Mouse (Mus musculus) MEL (cell line): ENCODE measurements around the gene Pde3a. TPM values are rescaled to one million over a fixed set of nuclear protein-coding genes. Genes with fewer than 3 reads are reported as not detected.

Experiments used
- DNase-seq: peaks from one replicate; pipeline ENCODE4 v3.0.0; 2011; ENCODE audit warnings: low read depth, low spot score
- H3K27ac ChIP-seq: 2 replicates; pipeline ENCODE4 v1.5.1; 2012; ENCODE audit warnings: low read depth, mild to moderate bottlenecking, control low read depth, low read length, moderate library complexity; ENCODE audit not compliant: control insufficient read depth
- H3K27me3 ChIP-seq, 2 experiments: fragments of 150-350 bp in 1 of 2; sonication (generic) in 1 of 2; 2 replicates each; pipeline ENCODE4 v1.6.1; 2012; ENCODE audit warnings: low read length in 2 of 2, mild to moderate bottlenecking in 2 of 2, improper control_type of control experiment in 1 of 2, moderate library complexity in 1 of 2; ENCODE audit not compliant: insufficient read depth in 2 of 2, control insufficient read depth in 1 of 2
- H3K36me3 ChIP-seq, 2 experiments: 2 replicates each; pipeline ENCODE4 v1.6.1; 2012 to 2014; ENCODE audit warnings: low read length in 2 of 2, improper control_type of control experiment in 1 of 2, inconsistent platforms in 1 of 2, mild to moderate bottlenecking in 1 of 2; ENCODE audit not compliant: insufficient read depth in 2 of 2, control insufficient read depth in 1 of 2
- H3K4me1 ChIP-seq, 2 experiments: fragments of 150-350 bp in 1 of 2; sonication (generic) in 1 of 2; 2 replicates each; pipeline ENCODE4 v1.6.1; 2012; ENCODE audit warnings: low read length in 2 of 2, improper control_type of control experiment in 1 of 2, mild to moderate bottlenecking in 1 of 2; ENCODE audit not compliant: insufficient read depth in 2 of 2, control insufficient read depth in 1 of 2
- H3K4me3 ChIP-seq, 2 experiments: fragments of 150-350 bp in 1 of 2; sonication (generic) in 1 of 2; 2 replicates each; pipeline ENCODE4 v1.5.1; 2012; ENCODE audit warnings: low read depth in 2 of 2, low read length in 2 of 2, mild to moderate bottlenecking in 2 of 2, moderate library complexity in 2 of 2, control low read depth in 1 of 2, improper control_type of control experiment in 1 of 2; ENCODE audit not compliant: control insufficient read depth in 1 of 2, insufficient read depth in 1 of 2
- H3K79me2 ChIP-seq: 2 replicates; pipeline ENCODE4 v1.6.1; 2012; ENCODE audit warnings: mild to moderate bottlenecking, low read length, moderate library complexity; ENCODE audit not compliant: control insufficient read depth, poor library complexity, insufficient read depth
- H3K9ac ChIP-seq: 2 replicates; pipeline ENCODE4 v1.6.1; 2012; ENCODE audit warnings: low read depth, mild to moderate bottlenecking, control low read depth, low read length, moderate library complexity; ENCODE audit not compliant: control insufficient read depth, poor library complexity, severe bottlenecking
- H3K9me3 ChIP-seq: fragments of 150-350 bp; sonication (generic); replicated peaks from 2 replicates; pipeline ENCODE4 v1.6.1; 2012; ENCODE audit warnings: mild to moderate bottlenecking, low read length, improper control_type of control experiment, moderate library complexity; ENCODE audit not compliant: insufficient read depth
- CHD2 ChIP-seq: IDR thresholded peaks from 2 replicates; pipeline ENCODE4 v1.6.1; 2011; ENCODE audit warnings: low read length, improper control_type of control experiment
- EP300 ChIP-seq, 2 experiments: IDR thresholded peaks; 2 replicates each; pipeline ENCODE4 v1.6.1; 2011; ENCODE audit warnings: improper control_type of control experiment in 2 of 2, low read length in 2 of 2, low read depth in 1 of 2, mild to moderate bottlenecking in 1 of 2
- ETS1 ChIP-seq: IDR thresholded peaks from 2 replicates; pipeline ENCODE4 v1.6.1; 2012; ENCODE audit warnings: low read depth, mild to moderate bottlenecking, inconsistent platforms, low read length, improper control_type of control experiment, moderate library complexity
- GATA1 ChIP-seq: IDR thresholded peaks from 2 replicates; pipeline ENCODE4 v1.6.1; 2011; ENCODE audit warnings: low read depth, low read length, improper control_type of control experiment
- KAT2A ChIP-seq: conservative IDR thresholded peaks from 2 replicates; pipeline ENCODE4 v1.6.1; 2012; ENCODE audit warnings: low read depth, low read length, improper control_type of control experiment, inconsistent platforms
- MAFK ChIP-seq: IDR thresholded peaks from 2 replicates; pipeline ENCODE4 v1.6.1; 2011; ENCODE audit warnings: low read depth, mild to moderate bottlenecking, low read length, improper control_type of control experiment, borderline replicate concordance
- MYB ChIP-seq: IDR thresholded peaks from 2 replicates; pipeline ENCODE4 v1.6.1; 2011; ENCODE audit warnings: mild to moderate bottlenecking, low read depth, low read length, improper control_type of control experiment
- NRF1 ChIP-seq: IDR thresholded peaks from 2 replicates; pipeline ENCODE4 v1.6.1; 2014; ENCODE audit warnings: low read depth, mild to moderate bottlenecking, inconsistent platforms, low read length, improper control_type of control experiment, moderate library complexity; ENCODE audit not compliant: poor library complexity, insufficient read depth, severe bottlenecking
- POLR2AphosphoS2 ChIP-seq: IDR thresholded peaks from 2 replicates; pipeline ENCODE4 v1.6.1; 2011; ENCODE audit warnings: low read length, improper control_type of control experiment
- POLR2AphosphoS5 ChIP-seq: IDR thresholded peaks from 2 replicates; pipeline ENCODE4 v1.6.1; 2012; ENCODE audit warnings: low read depth, borderline replicate concordance, mild to moderate bottlenecking, inconsistent platforms, low read length, moderate library complexity, mixed read lengths
- RAD21 ChIP-seq: IDR thresholded peaks from 2 replicates; pipeline ENCODE4 v1.6.1; 2011; ENCODE audit warnings: mild to moderate bottlenecking, low read depth, low read length, improper control_type of control experiment
- SIN3A ChIP-seq: IDR thresholded peaks from 2 replicates; pipeline ENCODE4 v1.6.1; 2012; ENCODE audit warnings: low read length, improper control_type of control experiment, inconsistent platforms
- SMC3 ChIP-seq: IDR thresholded peaks from 2 replicates; pipeline ENCODE4 v1.6.1; 2011; ENCODE audit warnings: low read depth, low read length, improper control_type of control experiment
- TBP ChIP-seq: IDR thresholded peaks from 2 replicates; pipeline ENCODE4 v1.8.0; 2011; ENCODE audit warnings: low read depth, low read length, improper control_type of control experiment
- TCF12 ChIP-seq: IDR thresholded peaks from 2 replicates; pipeline ENCODE4 v1.6.1; 2014; ENCODE audit warnings: low read depth, mild to moderate bottlenecking, inconsistent platforms, low read length, improper control_type of control experiment, moderate library complexity
- ZC3H11A ChIP-seq: IDR thresholded peaks from 2 replicates; pipeline ENCODE4 v1.6.1; 2012; ENCODE audit warnings: low read depth, mild to moderate bottlenecking, inconsistent platforms, low read length, improper control_type of control experiment
- ZKSCAN1 ChIP-seq: IDR thresholded peaks from 2 replicates; pipeline ENCODE4 v1.6.1; 2012; ENCODE audit warnings: low read depth, mild to moderate bottlenecking, inconsistent platforms, low read length, improper control_type of control experiment, moderate library complexity
- polyA plus RNA-seq, 2 experiments: library from polyadenylated mRNA; stranded (reverse) in 1 of 2; unstranded in 1 of 2; fragments of >175 nt in 1 of 2; fragments of >200 nt in 1 of 2; gene quantifications; 2 replicates each; pipeline versions ENCODE4 v1.2.1 to v1.2.4; 2012; ENCODE audit warnings: low replicate concordance in 2 of 2, low read depth in 1 of 2; ENCODE audit not compliant: insufficient read length in 2 of 2, insufficient read depth in 1 of 2, missing spikeins in 1 of 2
- total RNA-seq: library from RNA; depleted of rRNA; stranded (reverse); fragments of 300-350 nt; gene quantifications from 2 replicates; pipeline ENCODE4 v1.2.3, GENCODE M21; 2012

Pde3a gene
- total and polyA plus RNA-seq, 3 experiments: not detected

- Histone ChIP-seq H3K36me3 (no peaks in the 10 kb centered on the region), H3K27ac (no peak overlapping the region), H3K9ac (no peak overlapping the region), H3K4me1 (no peaks in the 10 kb centered on the region), H3K27me3 (no peaks in the 10 kb centered on the region), H3K9me3 (no peaks in the 10 kb centered on the region), H3K4me3 (no peak overlapping the region), H3K79me2 (no peaks in the 10 kb centered on the region)
- no peak for DNase-seq
- no peak for TF ChIP-seq SIN3A
- no peak for TF ChIP-seq POLR2AphosphoS2
- TF ChIP-seq TBP: no peak
- TF ChIP-seq POLR2AphosphoS5: no peak
- TF ChIP-seq ZKSCAN1: no peak
- TF ChIP-seq GATA1: no peak
- no peak for TF ChIP-seq CHD2
- TF ChIP-seq NRF1: no peak
- TF ChIP-seq KAT2A: no peak
- no peak for TF ChIP-seq ZC3H11A
- no peak for TF ChIP-seq TCF12
These were observed 19.0 kb downstream of the Pde3a start for GRCm38 (mm10) chr6:141267888-141268570.

- no peaks in the 10 kb centered on the region for H3K9me3 ChIP-seq
- H3K36me3 ChIP-seq: no peaks in the 10 kb centered on the region
- no peak for TF ChIP-seq EP300 (IDR thresholded peaks at IDR 0.05; ENCODE audit: low read depth in 1 of 2, low read length in 2 of 2)
- TF ChIP-seq SMC3: no peak
- no peak for TF ChIP-seq RAD21
- no peak for TF ChIP-seq ZKSCAN1
- no peak for TF ChIP-seq ETS1
- TF ChIP-seq MYB: no peak
- no peak for TF ChIP-seq MAFK
- no peak overlapping the region for H3K4me3 ChIP-seq
- no peaks in the 10 kb centered on the region for H3K79me2 ChIP-seq
- DNase-seq: no peak
- no peaks in the 10 kb centered on the region for H3K4me1 ChIP-seq
- no peak overlapping the region for H3K9ac ChIP-seq
- no peaks in the 10 kb centered on the region for H3K27me3 ChIP-seq
- H3K27ac ChIP-seq: no peak overlapping the region
These were observed 19.8 kb downstream of the Pde3a start for GRCm38 (mm10) chr6:141268871-141269270.
